Mouse (Mus musculus): Measurements from ENCODE around the gene Vmn1r229. TPM values are rescaled to one million over a fixed set of nuclear protein-coding genes. Genes with fewer than 3 reads are reported as not detected.

Gene Vmn1r229
- under 1 TPM in 1 of 2 experiments, not detected in 1; 0.02 TPM for total RNA-seq (2021)
- long read RNA-seq, experiment 1: 0 reads
- long read RNA-seq, experiment 2: 0 reads

- DNase-seq: no peak
Observed at GRCm38 (mm10) chr17:20811255-20811654, at the start of gene Vmn1r229. Vmn1r229 (plus strand) TSS chr17:20811555.

- DNase-seq: no peak
Observed at GRCm38 (mm10) chr17:20786057-20786456, 25.3 kb upstream of the Vmn1r229 start, which contains the start of gene Vmn1r228. Vmn1r228 (minus strand) TSS chr17:20786157.

DNA sequence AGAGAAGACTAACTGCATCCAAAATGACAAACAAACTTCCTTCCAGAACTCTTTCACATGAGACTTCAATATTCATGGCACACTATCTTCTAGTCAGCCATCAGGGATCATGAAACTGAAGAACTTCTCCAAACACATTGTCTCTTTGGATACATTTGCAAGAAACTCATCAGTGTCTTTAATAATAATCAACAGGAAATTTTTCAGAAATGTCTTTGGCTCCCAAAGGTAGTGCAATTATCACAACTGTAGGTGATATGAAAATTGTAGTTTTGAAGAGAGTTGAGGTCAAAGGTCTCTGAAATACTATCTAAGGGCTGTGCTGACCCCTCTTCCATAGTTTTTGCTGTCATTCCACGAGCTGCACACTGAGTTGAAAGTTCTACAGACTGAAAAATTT lies 28.8 kb downstream of the Vmn1r229 start, which contains the start of gene Vmn1r230:
TSS of gene Vmn1r230 (plus strand) at position 301 of the 400 bp plus-strand sequence.
- DNase-seq: no peak

Other genes with a start within 250 kb of the Vmn1r229 start
- gene Vmn2r109, start 246.8 kb upstream of the Vmn1r229 start, total RNA-seq (2021): not detected
- gene Vmn2r110, start 215.1 kb upstream of the Vmn1r229 start, total RNA-seq (2021): not detected
- not detected for gene Fpr-rs3, start 186.7 kb upstream of the Vmn1r229 start, total RNA-seq (2021)
- not detected for gene Vmn1r226, start 128.7 kb upstream of the Vmn1r229 start, total RNA-seq (2021)
- gene Vmn1r227, start 81.7 kb upstream of the Vmn1r229 start, total RNA-seq (2021): not detected
- not detected for gene Vmn1r228, start 25.4 kb upstream of the Vmn1r229 start, total RNA-seq (2021)
- gene Vmn1r230, start 28.9 kb downstream of the Vmn1r229 start, total RNA-seq (2021): not detected
- gene Vmn1r231, start 93.5 kb downstream of the Vmn1r229 start, total RNA-seq (2021): not detected
- gene Vmn1r232, start 108.2 kb downstream of the Vmn1r229 start, total RNA-seq (2021): not detected
- gene Ppp2r1a, start 133.8 kb downstream of the Vmn1r229 start, total RNA-seq (2021): 100 to 1,000 TPM; 137 to 146 TPM
- not detected for gene Vmn1r233, start 184.9 kb downstream of the Vmn1r229 start, total RNA-seq (2021)
- gene Zfp160, start 197.3 kb downstream of the Vmn1r229 start, total RNA-seq (2021): 10 to 100 TPM in 1 of 2 experiments, 1 to 10 TPM in 1; 8.2 to 12.7 TPM